Mouse (Mus musculus): ENCODE results near the gene Cdk11b.
"Not testable (repeated sequence)": the region's sequence is repeated elsewhere in the genome, so short reads cannot be mapped to it uniquely, and the experiment has no call there.

GRCm38 (mm10) chr4:155670236-155670635 lies 45.6 kb downstream of the Cdk11b start:
- TF ChIP-seq CTCF (IDR thresholded peaks at IDR 0.05 in 2 of 3, conservative IDR thresholded peaks at IDR 0.05 in 1 of 3; ENCODE audit: control insufficient read depth in 1 of 3, insufficient read depth in 1 of 3, low read depth in 2 of 3, low read length in 3 of 3, poor library complexity in 1 of 3, severe bottlenecking in 1 of 3); SMC3 (IDR thresholded peaks at IDR 0.05; ENCODE audit: low read depth, low read length): not testable (repeated sequence)
